Mouse (Mus musculus): ENCODE data around the gene Srrd. TPM values are rescaled to one million over a fixed set of nuclear protein-coding genes. Genes with fewer than 3 reads are reported as not detected.

The Srrd gene
- total and polyA plus RNA-seq, 3 experiments: 36.5 to 49.3 TPM; not detected in 1

GRCm38 (mm10) chr5:112360077-112360476 lies 17.2 kb upstream of the Srrd start:
- Histone ChIP-seq H3K4me1 (ENCODE audit: control insufficient read depth in 1 of 2, insufficient read depth in 2 of 2, low read length in 2 of 2) (0 out of 4 replicates have a peak, but pooled peaks cover 0 to 5% of the 10 kb centered on the region in 2 experiments), H3K27me3 (ENCODE audit: control insufficient read depth in 1 of 2, insufficient read depth in 2 of 2, low read length in 2 of 2) (no peaks in the 10 kb centered on the region), H3K9ac (ENCODE audit: control insufficient read depth, low read depth, low read length, poor library complexity, severe bottlenecking) (no peak overlapping the region), H3K79me2 (ENCODE audit: control insufficient read depth, insufficient read depth, low read length, poor library complexity) (no peaks in the 10 kb centered on the region), H3K36me3 (ENCODE audit: control insufficient read depth in 1 of 2, insufficient read depth in 2 of 2, low read length in 2 of 2) (peaks cover 2 to 3% of the 10 kb centered on the region in 2 experiments; a peak in 3 of 4 replicates), H3K9me3 (replicated peaks; ENCODE audit: insufficient read depth, low read length) (no peaks in the 10 kb centered on the region), H3K4me3 (ENCODE audit: control insufficient read depth in 1 of 2, insufficient read depth in 1 of 2, low read depth in 2 of 2, low read length in 2 of 2) (no peak overlapping the region), H3K27ac (ENCODE audit: control insufficient read depth, low read depth, low read length) (0 out of 2 replicates have a peak overlapping the region, but pooled peaks have one; percentile 5)
- TF ChIP-seq POLR2AphosphoS5 (IDR thresholded peaks at IDR 0.05; ENCODE audit: borderline replicate concordance, low read depth, low read length) (no peak), UBTF (IDR thresholded peaks at IDR 0.05; ENCODE audit: borderline replicate concordance, insufficient read depth, low read depth, low read length) (no peak), ZMIZ1 (IDR thresholded peaks at IDR 0.05; ENCODE audit: low read depth, low read length) (no peak), USF1 (IDR thresholded peaks at IDR 0.05; ENCODE audit: low read depth, low read length) (no peak), GATA1 (IDR thresholded peaks at IDR 0.05; ENCODE audit: low read depth, low read length) (no peak), TCF12 (IDR thresholded peaks at IDR 0.05; ENCODE audit: low read depth, low read length) (no peak), CTCF (IDR thresholded peaks at IDR 0.05 in 2 of 3, conservative IDR thresholded peaks at IDR 0.05 in 1 of 3; ENCODE audit: control insufficient read depth in 1 of 3, insufficient read depth in 1 of 3, low read depth in 2 of 3, low read length in 3 of 3, poor library complexity in 1 of 3, severe bottlenecking in 1 of 3) (no peak), EP300 (IDR thresholded peaks at IDR 0.05; ENCODE audit: low read depth in 1 of 2, low read length in 2 of 2) (no peak), ZC3H11A (IDR thresholded peaks at IDR 0.05; ENCODE audit: low read depth, low read length) (no peak), ELF1 (IDR thresholded peaks at IDR 0.05; ENCODE audit: low read depth, low read length) (no peak)
- DNase-seq (ENCODE audit: low read depth, low spot score): no peak

- Histone ChIP-seq H3K27me3 (ENCODE audit: control insufficient read depth in 1 of 2, insufficient read depth in 2 of 2, low read length in 2 of 2) (no peaks in the 10 kb centered on the region), H3K4me1 (ENCODE audit: control insufficient read depth in 1 of 2, insufficient read depth in 2 of 2, low read length in 2 of 2) (0 out of 4 replicates have a peak, but pooled peaks cover 0 to 5% of the 10 kb centered on the region in 2 experiments), H3K27ac (ENCODE audit: control insufficient read depth, low read depth, low read length) (0 out of 2 replicates have a peak overlapping the region, but pooled peaks have one; percentile 5), H3K4me3 (ENCODE audit: control insufficient read depth in 1 of 2, insufficient read depth in 1 of 2, low read depth in 2 of 2, low read length in 2 of 2) (no peak overlapping the region), H3K9me3 (replicated peaks; ENCODE audit: insufficient read depth, low read length) (no peaks in the 10 kb centered on the region), H3K36me3 (ENCODE audit: control insufficient read depth in 1 of 2, insufficient read depth in 2 of 2, low read length in 2 of 2) (peaks cover 2 to 3% of the 10 kb centered on the region in 2 experiments; a peak in 3 of 4 replicates), H3K79me2 (ENCODE audit: control insufficient read depth, insufficient read depth, low read length, poor library complexity) (no peaks in the 10 kb centered on the region), H3K9ac (ENCODE audit: control insufficient read depth, low read depth, low read length, poor library complexity, severe bottlenecking) (no peak overlapping the region)
- TF ChIP-seq MXI1 (IDR thresholded peaks at IDR 0.05; ENCODE audit: low read depth, low read length): no peak
- TF ChIP-seq ETS1 (IDR thresholded peaks at IDR 0.05; ENCODE audit: low read depth, low read length): 0 out of 2 replicates have a peak, but pooled peaks have one; percentile 36
- no peak; the same call in 1 of the 2 replicates for TF ChIP-seq RCOR1 (IDR thresholded peaks at IDR 0.05; ENCODE audit: low read depth, low read length)
- TF ChIP-seq TAL1 (IDR thresholded peaks at IDR 0.05; ENCODE audit: low read length): peak; percentile 99
- TF ChIP-seq TBP (IDR thresholded peaks at IDR 0.05; ENCODE audit: low read depth, low read length): no peak
- TF ChIP-seq ELF1 (IDR thresholded peaks at IDR 0.05; ENCODE audit: low read depth, low read length): no peak
- no peak for TF ChIP-seq ZC3H11A (IDR thresholded peaks at IDR 0.05; ENCODE audit: low read depth, low read length)
- TF ChIP-seq USF2 (IDR thresholded peaks at IDR 0.05; ENCODE audit: borderline replicate concordance in 1 of 2, insufficient read depth in 1 of 2, low read depth in 1 of 2, low read length in 2 of 2): no peak
- peak; percentile 59; the same call in 1 of the 2 replicates for TF ChIP-seq TCF12 (IDR thresholded peaks at IDR 0.05; ENCODE audit: low read depth, low read length)
- no peak for TF ChIP-seq MEF2A (IDR thresholded peaks at IDR 0.05; ENCODE audit: extremely low read depth, insufficient replicate concordance, low read depth, low read length, poor library complexity, severe bottlenecking)
- TF ChIP-seq POLR2AphosphoS5 (IDR thresholded peaks at IDR 0.05; ENCODE audit: borderline replicate concordance, low read depth, low read length): no peak
- TF ChIP-seq GATA1 (IDR thresholded peaks at IDR 0.05; ENCODE audit: low read depth, low read length): peak; percentile 65
- TF ChIP-seq NRF1 (IDR thresholded peaks at IDR 0.05; ENCODE audit: insufficient read depth, low read depth, low read length, poor library complexity, severe bottlenecking): no peak
- no peak for TF ChIP-seq GABPA (IDR thresholded peaks at IDR 0.05; ENCODE audit: low read depth, low read length)
- TF ChIP-seq UBTF (IDR thresholded peaks at IDR 0.05; ENCODE audit: borderline replicate concordance, insufficient read depth, low read depth, low read length): no peak
- no peak for TF ChIP-seq MAZ (IDR thresholded peaks at IDR 0.05; ENCODE audit: low read depth, low read length)
- TF ChIP-seq JUND (IDR thresholded peaks at IDR 0.05; ENCODE audit: low read depth, low read length): no peak
- peak; percentile 44 to 61 for TF ChIP-seq EP300 (IDR thresholded peaks at IDR 0.05; ENCODE audit: low read depth in 1 of 2, low read length in 2 of 2)
- TF ChIP-seq SIN3A (IDR thresholded peaks at IDR 0.05; ENCODE audit: low read length): no peak; the same call in 1 of the 2 replicates
- peak; percentile 64 for DNase-seq (ENCODE audit: low read depth, low spot score)
These were observed 16.7 kb upstream of the Srrd start for GRCm38 (mm10) chr5:112359520-112359919.

Data from MEL (cell line).